Mouse (Mus musculus) intestine, embryonic 14.5 days (tissue): ENCODE measurements around the gene Cdh12. TPM values are rescaled to one million over a fixed set of nuclear protein-coding genes. Genes with fewer than 3 reads are reported as not detected.

Source experiments
- ATAC-seq: fragments of 200-750 bp; cut with Nextera tagmentation; replicated peaks from 2 replicates; pipeline ENCODE4 v1.8.0; 2017; ENCODE audit warnings: low read depth, moderate number of reproducible peaks, moderate TSS enrichment, moderate library complexity; ENCODE audit not compliant: low FRiP score, low TSS enrichment
- DNase-seq: peaks from one replicate; pipeline ENCODE4 v3.0.0-alpha.2; 2018; ENCODE audit warnings: low spot score
- H3K27ac ChIP-seq: fragments of 300-500 bp; sonication (generic); 2 replicates; pipeline ENCODE4 v1.5.1; 2014; ENCODE audit warnings: low read depth, mild to moderate bottlenecking, control low read depth
- H3K27me3 ChIP-seq: fragments of 300-500 bp; sonication (generic); replicated peaks from 2 replicates; pipeline ENCODE4 v1.6.1; 2014; ENCODE audit warnings: low read length, control low read depth; ENCODE audit not compliant: control insufficient read depth, insufficient read depth
- H3K36me3 ChIP-seq: fragments of 300-500 bp; sonication (generic); 2 replicates; pipeline ENCODE4 v1.6.1; 2014; ENCODE audit warnings: low read length, control low read depth; ENCODE audit not compliant: control insufficient read depth, insufficient read depth
- H3K4me1 ChIP-seq: fragments of 300-500 bp; sonication (generic); replicated peaks from 2 replicates; pipeline ENCODE4 v1.6.1; 2014; ENCODE audit warnings: low read length, control low read depth, mixed read lengths; ENCODE audit not compliant: control insufficient read depth, insufficient read depth
- H3K4me2 ChIP-seq: fragments of 300-500 bp; sonication (generic); 2 replicates; pipeline ENCODE4 v1.6.1; 2014; ENCODE audit warnings: low read length
- H3K4me3 ChIP-seq: fragments of 300-500 bp; sonication (generic); 2 replicates; pipeline ENCODE4 v1.5.1; 2014; ENCODE audit warnings: low read depth, low read length, control low read depth, mixed read lengths
- H3K9ac ChIP-seq: fragments of 300-500 bp; sonication (generic); 2 replicates; pipeline ENCODE4 v1.6.1; 2014; ENCODE audit warnings: mild to moderate bottlenecking, low read length
- H3K9me3 ChIP-seq: fragments of 300-500 bp; sonication (generic); 2 replicates; pipeline ENCODE4 v1.6.1; 2016; ENCODE audit warnings: low read length, control low read depth; ENCODE audit not compliant: control insufficient read depth
- WGBS: fragments of 180-500 bp; shearing (Covaris S2); extraction: QIAGEN DNeasy Blood & Tissue Kit; methylation state at CpG from one replicate; pipeline ENCODE4 v1.1.7; 2014; 5-methylcytosine and 5-hydroxymethylcytosine counted together
- polyA plus RNA-seq: library from polyadenylated mRNA; unstranded; fragments of >200 nt; fragmentation: Nextera tagmentation; extraction: Ambion mirVana; gene quantifications from 2 replicates; pipeline ENCODE4 v1.2.1, GENCODE M21; 2014

Gene Cdh12
- polyA plus RNA-seq, 1 experiment from 2014 or later, result 0.97 TPM

DNA sequence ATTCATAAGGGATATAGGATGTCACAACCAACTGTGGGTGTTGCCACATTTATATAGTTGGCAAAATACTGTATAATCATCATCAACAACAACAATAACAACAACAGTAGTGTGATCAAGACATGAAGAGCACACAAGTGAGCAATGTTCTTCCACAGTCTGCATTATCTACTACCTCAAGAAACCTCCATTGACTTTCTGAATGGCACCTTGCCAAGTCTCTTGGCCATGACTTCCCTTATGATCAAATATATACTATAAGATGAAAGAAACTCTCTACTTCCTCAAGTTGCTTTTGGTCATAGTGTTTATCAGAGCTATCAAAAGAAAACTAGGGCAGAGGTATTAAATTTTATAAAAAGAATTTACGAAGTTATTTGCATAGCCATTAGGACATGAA, 820.8 kb downstream of the Cdh12 start:
- 84% methylated on average over 1 of the region's 1 CpGs for WGBS
- Histone ChIP-seq H3K9me3 (no peaks in the 10 kb centered on the region), H3K4me2 (no peak overlapping the region), H3K4me3 (no peak overlapping the region), H3K9ac (no peak overlapping the region), H3K4me1 (no peaks in the 10 kb centered on the region), H3K36me3 (no peaks in the 10 kb centered on the region), H3K27ac (no peak overlapping the region), H3K27me3 (no peaks in the 10 kb centered on the region)
- ATAC-seq (no peak), DNase-seq (no peak)

DNA sequence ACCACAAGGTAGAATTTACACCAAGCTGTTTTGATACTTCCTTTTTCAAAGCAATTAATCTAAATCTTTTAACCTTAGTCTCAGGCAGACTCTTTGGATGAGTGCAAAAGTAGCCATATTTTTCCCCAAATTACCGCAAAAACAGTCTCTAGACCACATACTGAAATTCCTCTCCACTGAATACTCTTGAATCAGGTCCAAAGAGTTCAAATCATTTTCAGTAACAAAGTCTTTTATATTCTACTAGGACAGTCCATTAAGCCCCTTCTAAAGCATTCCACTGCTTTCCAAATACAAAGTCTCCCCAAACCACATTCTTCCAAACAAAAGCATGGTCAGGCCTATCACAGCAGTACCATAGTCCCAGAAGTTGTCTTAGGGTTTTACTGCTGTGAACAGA, 848.0 kb downstream of the Cdh12 start:
- H3K4me2 ChIP-seq, result no peak overlapping the region
- 92% methylated on average over 1 of the region's 1 CpGs for WGBS
- H3K9me3 ChIP-seq, result no peaks in the 10 kb centered on the region
- no peak for DNase-seq
- no peaks in the 10 kb centered on the region for H3K4me1 ChIP-seq
- no peak overlapping the region for H3K27ac ChIP-seq
- no peak overlapping the region for H3K4me3 ChIP-seq
- no peak overlapping the region for H3K9ac ChIP-seq
- no peak for ATAC-seq
- H3K36me3 ChIP-seq, result no peaks in the 10 kb centered on the region
- no peaks in the 10 kb centered on the region for H3K27me3 ChIP-seq

GRCm38 (mm10) chr15:21315457-21315856, 866.4 kb downstream of the Cdh12 start:
- Histone ChIP-seq H3K4me2 (no peak overlapping the region), H3K9ac (no peak overlapping the region), H3K27me3 (no peaks in the 10 kb centered on the region), H3K4me3 (no peak overlapping the region), H3K36me3 (no peaks in the 10 kb centered on the region), H3K27ac (no peak overlapping the region), H3K9me3 (no peaks in the 10 kb centered on the region), H3K4me1 (no peaks in the 10 kb centered on the region)
- WGBS, result 78% methylated on average over 3 of the region's 3 CpGs
- no peak for ATAC-seq
- DNase-seq, result no peak

GRCm38 (mm10) chr15:21343853-21344252, 894.8 kb downstream of the Cdh12 start:
- no peak overlapping the region for H3K4me2 ChIP-seq
- no peak for DNase-seq

DNA sequence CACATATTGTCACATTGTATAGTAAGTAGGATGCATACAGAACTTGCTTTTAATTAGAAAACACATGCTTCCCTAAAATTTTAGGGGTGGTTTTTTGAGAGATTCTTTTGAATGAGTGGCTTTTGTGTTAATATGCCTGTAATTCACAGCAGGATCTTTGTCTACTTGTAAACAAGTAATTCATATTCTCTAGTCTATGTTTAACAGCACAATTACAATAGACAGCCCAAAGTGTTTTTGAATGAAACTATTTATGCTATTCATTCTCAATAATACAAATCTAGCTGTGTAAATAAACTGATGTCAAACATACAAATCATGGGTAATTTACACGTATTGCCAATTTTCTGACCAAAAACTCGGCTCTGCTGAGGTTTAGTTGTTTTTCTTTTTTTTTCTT, 895.3 kb downstream of the Cdh12 start:
- H3K36me3 ChIP-seq, result no peaks in the 10 kb centered on the region
- H3K4me3 ChIP-seq, result no peak overlapping the region
- no peak overlapping the region for H3K4me2 ChIP-seq
- no peak overlapping the region for H3K9ac ChIP-seq
- ATAC-seq (no peak), DNase-seq (no peak)
- H3K9me3 ChIP-seq, result no peaks in the 10 kb centered on the region
- WGBS, result 52% methylated on average over 2 of the region's 2 CpGs
- H3K4me1 ChIP-seq, result no peaks in the 10 kb centered on the region
- H3K27me3 ChIP-seq, result no peaks in the 10 kb centered on the region
- H3K27ac ChIP-seq, result no peak overlapping the region

More at GRCm38 (mm10) chr15:21343853-21344252, 894.8 kb downstream of the Cdh12 start:
- ATAC-seq, result no peak
- no peaks in the 10 kb centered on the region for H3K9me3 ChIP-seq
- no peaks in the 10 kb centered on the region for H3K27me3 ChIP-seq
- H3K4me1 ChIP-seq, result no peaks in the 10 kb centered on the region
- H3K4me3 ChIP-seq, result no peak overlapping the region
- no peak overlapping the region for H3K27ac ChIP-seq
- no peaks in the 10 kb centered on the region for H3K36me3 ChIP-seq
- no peak overlapping the region for H3K9ac ChIP-seq

DNA sequence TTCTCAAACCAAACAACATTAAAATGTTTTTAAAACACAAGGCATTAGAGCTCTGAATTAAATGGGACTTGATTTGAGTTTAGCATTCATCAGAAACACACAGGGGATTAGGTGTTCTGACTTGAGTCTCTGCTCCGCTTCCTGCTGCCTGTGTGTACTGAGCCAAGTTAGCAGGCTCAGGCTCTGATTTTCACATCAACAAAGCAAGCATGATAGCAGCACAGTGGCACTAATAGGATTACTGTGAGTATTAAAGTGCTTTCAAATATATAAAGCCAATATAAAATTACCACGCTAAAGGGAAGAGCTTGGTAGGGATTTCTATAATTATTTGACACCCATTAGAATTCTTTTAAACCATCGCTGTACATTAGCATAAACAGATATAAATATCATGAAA, 895.7 kb downstream of the Cdh12 start:
- DNase-seq (no peak), ATAC-seq (no peak)
- no peak overlapping the region for H3K4me3 ChIP-seq
- 60% methylated on average over 3 of the region's 3 CpGs for WGBS
- H3K4me1 ChIP-seq, result no peaks in the 10 kb centered on the region
- H3K9ac ChIP-seq, result no peak overlapping the region
- no peaks in the 10 kb centered on the region for H3K9me3 ChIP-seq
- H3K27me3 ChIP-seq, result no peaks in the 10 kb centered on the region
- no peak overlapping the region for H3K4me2 ChIP-seq
- H3K36me3 ChIP-seq, result no peaks in the 10 kb centered on the region
- no peak overlapping the region for H3K27ac ChIP-seq

GRCm38 (mm10) chr15:21355356-21356101, 906.5 kb downstream of the Cdh12 start:
- Histone ChIP-seq H3K9ac (no peak overlapping the region), H3K4me1 (no peaks in the 10 kb centered on the region), H3K27ac (no peak overlapping the region), H3K36me3 (no peaks in the 10 kb centered on the region), H3K4me3 (no peak overlapping the region), H3K9me3 (no peaks in the 10 kb centered on the region), H3K27me3 (no peaks in the 10 kb centered on the region), H3K4me2 (no peak overlapping the region)
- no peak for ATAC-seq
- WGBS, result 87% methylated on average over 5 of the region's 5 CpGs
- no peak for DNase-seq

GRCm38 (mm10) chr15:21366366-21366765, 917.3 kb downstream of the Cdh12 start:
- Histone ChIP-seq H3K4me2 (no peak overlapping the region), H3K4me1 (no peaks in the 10 kb centered on the region), H3K4me3 (no peak overlapping the region), H3K27me3 (no peaks in the 10 kb centered on the region), H3K36me3 (no peaks in the 10 kb centered on the region), H3K9ac (no peak overlapping the region), H3K9me3 (no peaks in the 10 kb centered on the region), H3K27ac (no peak overlapping the region)
- DNase-seq (no peak), ATAC-seq (no peak)

- ATAC-seq, result no peak
- 53% methylated on average over 5 of the region's 5 CpGs for WGBS
- Histone ChIP-seq H3K9me3 (no peaks in the 10 kb centered on the region), H3K27me3 (no peaks in the 10 kb centered on the region), H3K36me3 (no peaks in the 10 kb centered on the region), H3K4me1 (0 out of 2 replicates have a peak, but pooled peaks cover 5% of the 10 kb centered on the region), H3K4me2 (no peak overlapping the region; the same call in 1 of the 2 replicates), H3K27ac (no peak overlapping the region), H3K9ac (no peak overlapping the region), H3K4me3 (no peak overlapping the region)
- DNase-seq, result no peak
Measured at GRCm38 (mm10) chr15:21375460-21375859, 926.4 kb downstream of the Cdh12 start.
